ENCODE assay signal across 18 mouse cellular contexts in the genomic region with DNA sequence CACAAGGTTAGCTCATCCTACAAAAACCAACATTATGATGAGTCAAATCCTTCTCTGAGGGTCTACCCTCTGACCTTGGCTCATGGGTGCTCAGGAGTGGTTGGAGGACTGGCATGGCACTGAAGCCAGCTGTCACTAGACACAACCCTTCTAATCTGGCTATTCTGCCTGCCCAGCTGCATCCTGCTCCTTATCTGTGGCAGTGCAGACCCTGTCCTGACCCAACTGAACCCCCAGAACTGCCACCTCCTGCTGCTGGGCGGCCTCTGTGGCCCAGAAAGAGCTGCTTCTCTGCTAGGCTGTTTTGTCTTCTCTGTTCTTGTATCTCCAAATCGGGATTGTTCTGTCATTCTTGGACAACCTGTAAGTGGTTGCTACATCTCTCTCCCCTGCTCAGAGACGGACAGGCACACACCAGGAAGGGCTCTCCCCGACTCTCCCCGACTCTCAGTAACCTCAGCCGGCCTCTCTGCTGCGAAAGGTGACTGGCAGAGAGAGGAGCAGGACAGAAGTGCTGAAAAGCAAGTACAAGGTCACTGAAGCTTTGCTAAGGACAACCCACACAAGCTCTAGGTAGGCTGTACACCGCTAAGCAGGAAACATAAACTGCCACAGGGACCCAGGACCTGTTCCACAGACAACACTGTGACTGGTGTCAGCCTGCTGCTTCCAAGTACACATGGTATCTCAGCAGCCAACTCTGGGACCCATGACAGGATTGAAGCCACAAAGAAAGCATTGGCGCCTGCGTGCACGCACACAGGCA. TPM values are rescaled to one million over a fixed set of nuclear protein-coding genes. Genes with fewer than 3 reads are reported as not detected.
A peak's percentile ranks its signal among the peaks of the same experiment; 100 is the strongest.
DNase-seq lines count a peak whose midpoint lies in the region; ATAC-seq and TF ChIP-seq lines count a peak whose summit lies in the region.
"Had no signal": no experiment of that assay in that cellular context is flagged by ENCODE, and none has a peak within 500 bp of the region (broad histone marks: within the 10 kb centered on the region; RNA-seq: fewer than 3 reads in every experiment).

No protein-coding gene starts in this region.

- peaks cover 26% of the 10 kb centered on the region for H3K4me1 ChIP-seq in lung, embryonic 16.5 days (replicated peaks; ENCODE audit: control insufficient read depth, insufficient read depth, low read length)
- H3K4me1 ChIP-seq in limb, embryonic 12.5 days (replicated peaks), result peaks cover 28% of the 10 kb centered on the region; the same call in 1 of the 2 replicates

- 76% methylated on average over 11 of the region's 11 CpGs for WGBS in lung, embryonic 16.5 days
- WGBS in limb, embryonic 12.5 days, result 84% methylated on average over 11 of the region's 11 CpGs

- no peak for DNase-seq in lung, postnatal 4 days
- peak; percentile 47 to 67 for DNase-seq in spleen, postnatal 36 days (ENCODE audit: low spot score in 2 of 2)
- no peak for DNase-seq in kidney, adult 9 months
- DNase-seq in gastrocnemius, postnatal 36 days, result no peak
- DNase-seq in layer of hippocampus, adult 2 months (ENCODE audit: low spot score in 2 of 2), result no peak
- DNase-seq: cerebellum, postnatal 10 days; kidney, adult 11 months had no signal

- no peak for TF ChIP-seq CTCF in layer of hippocampus, adult 2 months (conservative IDR thresholded peaks at IDR 0.05)

- H3K27ac ChIP-seq in lung, embryonic 16.5 days (ENCODE audit: low read length), result peak overlapping the region; percentile 35
- H3K27ac ChIP-seq in limb, embryonic 12.5 days, result 0 out of 2 replicates have a peak overlapping the region, but pooled peaks have one; percentile 23
- H3K27ac ChIP-seq in layer of hippocampus, adult 2 months, result no peak overlapping the region
- H3K27ac ChIP-seq: embryonic facial prominence, embryonic 12.5 days; hindbrain, embryonic 13.5 days; midbrain, embryonic 13.5 days; neural tube, embryonic 12.5 days had no signal

- H3K9me3 ChIP-seq in lung, embryonic 16.5 days (ENCODE audit: control insufficient read depth, low read length), result no peaks in the 10 kb centered on the region
- 0 out of 2 replicates have a peak, but pooled peaks cover 9% of the 10 kb centered on the region for H3K9me3 ChIP-seq in limb, embryonic 12.5 days
- H3K9me3 ChIP-seq: embryonic facial prominence, embryonic 12.5 days; hindbrain, embryonic 13.5 days; lung, embryonic 15.5 days; midbrain, embryonic 13.5 days; neural tube, embryonic 12.5 days had no signal

- H3K9ac ChIP-seq in lung, embryonic 16.5 days (ENCODE audit: low read length), result no peak overlapping the region
- H3K9ac ChIP-seq in limb, embryonic 12.5 days (replicated peaks), result peak overlapping the region; percentile 32
- H3K9ac ChIP-seq: embryonic facial prominence, embryonic 12.5 days; hindbrain, embryonic 13.5 days; lung, embryonic 15.5 days; midbrain, embryonic 13.5 days; neural tube, embryonic 12.5 days had no signal

- no peaks in the 10 kb centered on the region for H3K27me3 ChIP-seq in lung, embryonic 16.5 days (ENCODE audit: control insufficient read depth, insufficient read depth, low read depth, low read length)
- no peaks in the 10 kb centered on the region for H3K27me3 ChIP-seq in limb, embryonic 12.5 days
- H3K27me3 ChIP-seq: embryonic facial prominence, embryonic 12.5 days; hindbrain, embryonic 13.5 days; lung, embryonic 15.5 days; midbrain, embryonic 13.5 days; neural tube, embryonic 12.5 days; Patski had no signal

- no peak overlapping the region for H3K4me3 ChIP-seq in lung, embryonic 16.5 days (ENCODE audit: low read length)
- no peak overlapping the region for H3K4me3 ChIP-seq in limb, embryonic 12.5 days (replicated peaks)
- no peak overlapping the region for H3K4me3 ChIP-seq in layer of hippocampus, adult 2 months
- H3K4me3 ChIP-seq: embryonic facial prominence, embryonic 12.5 days; hindbrain, embryonic 13.5 days; lung, embryonic 15.5 days; midbrain, embryonic 13.5 days; neural tube, embryonic 12.5 days had no signal

- intact Hi-C loops in gastrocnemius, postnatal 36 days (cut with DNase I), result no loop called here

- H3K36me3 ChIP-seq in lung, embryonic 16.5 days (ENCODE audit: control insufficient read depth, insufficient read depth, low read length), result peaks cover 13% of the 10 kb centered on the region
- H3K36me3 ChIP-seq in limb, embryonic 12.5 days, result peaks cover 46% of the 10 kb centered on the region

- ATAC-seq in lung, embryonic 16.5 days (ENCODE audit: low read depth), result no peak
- peak; percentile 81 for ATAC-seq in common myeloid progenitor, adult 5-6 weeks (replicated peaks; ENCODE audit: low read depth, poor library complexity, severe bottlenecking)
- no peak for ATAC-seq in limb, embryonic 12.5 days (ENCODE audit: insufficient number of reproducible peaks, insufficient read depth, low FRiP score, low TSS enrichment, low read depth)
- ATAC-seq: forebrain, embryonic 14.5 days; midbrain, embryonic 13.5 days; Patski had no signal

- H3K4me2 ChIP-seq in lung, embryonic 16.5 days (ENCODE audit: low read depth, low read length), result no peak overlapping the region
- no peak overlapping the region for H3K4me2 ChIP-seq in limb, embryonic 12.5 days
- H3K4me2 ChIP-seq: embryonic facial prominence, embryonic 12.5 days; hindbrain, embryonic 13.5 days; lung, embryonic 15.5 days; midbrain, embryonic 13.5 days; neural tube, embryonic 12.5 days had no signal

RNA-seq across cellular contexts. Expression of gene Sphk1, which starts 18.7 kb away (rescaled TPM):
- 7.0 and 9.6 TPM in 2 replicates for polyA plus RNA-seq in lung, embryonic 16.5 days (2015; fragmentation: Nextera tagmentation; extraction: Ambion mirVana)
- total RNA-seq in common myeloid progenitor, adult 5-6 weeks (2017), result 55.3 and 61.0 TPM in 2 replicates
- polyA plus RNA-seq in limb, embryonic 12.5 days (2016; fragmentation: Nextera tagmentation; extraction: Ambion mirVana), result 1.4 and 1.8 TPM in 2 replicates
- total RNA-seq in gastrocnemius, postnatal 36 days (2021), result 1 to 10 TPM in 1 of 2 experiments, under 1 TPM in 1; 0.35 to 1.4 TPM
- total RNA-seq in layer of hippocampus, adult 2 months (2021), result 1 to 10 TPM; 1.6 to 1.9 TPM

RNA-seq across cellular contexts. Expression of gene Ube2o, which starts 31.8 kb away (rescaled TPM):
- polyA plus RNA-seq in lung, embryonic 16.5 days (2015; fragmentation: Nextera tagmentation; extraction: Ambion mirVana), result 5.2 and 5.8 TPM in 2 replicates
- 7.6 and 8.5 TPM in 2 replicates for total RNA-seq in common myeloid progenitor, adult 5-6 weeks (2017)
- polyA plus RNA-seq in limb, embryonic 12.5 days (2016; fragmentation: Nextera tagmentation; extraction: Ambion mirVana), result 14.8 and 21.7 TPM in 2 replicates
- total RNA-seq in gastrocnemius, postnatal 36 days (2021), result 10 to 100 TPM; 18.4 to 20.4 TPM
- total RNA-seq in layer of hippocampus, adult 2 months (2021), result 100 to 1,000 TPM in 1 of 2 experiments, 10 to 100 TPM in 1; 93.7 to 101 TPM

RNA-seq across cellular contexts. Expression of gene Aanat, which starts 36.8 kb away (rescaled TPM):
- not detected in 2 replicates for polyA plus RNA-seq in lung, embryonic 16.5 days (2015; fragmentation: Nextera tagmentation; extraction: Ambion mirVana)
- not detected in 2 replicates for total RNA-seq in common myeloid progenitor, adult 5-6 weeks (2017)
- polyA plus RNA-seq in limb, embryonic 12.5 days (2016; fragmentation: Nextera tagmentation; extraction: Ambion mirVana), result not detected in 2 replicates
- total RNA-seq in gastrocnemius, postnatal 36 days (2021), result not detected
- total RNA-seq in layer of hippocampus, adult 2 months (2021), result 1 to 10 TPM in 1 of 2 experiments, under 1 TPM in 1; 0.27 to 1.2 TPM
- total RNA-seq: gastrocnemius, adult 8-10 months had no signal
- polyA plus RNA-seq: embryonic facial prominence, embryonic 12.5 days; lung, embryonic 15.5 days; neural tube, embryonic 12.5 days; Patski had no signal

RNA-seq across cellular contexts. Expression of gene Prpsap1, which starts 55.5 kb away (rescaled TPM):
- polyA plus RNA-seq in lung, embryonic 16.5 days (2015; fragmentation: Nextera tagmentation; extraction: Ambion mirVana), result 167 and 177 TPM in 2 replicates
- 28.1 and 35.2 TPM in 2 replicates for total RNA-seq in common myeloid progenitor, adult 5-6 weeks (2017)
- 186 and 199 TPM in 2 replicates for polyA plus RNA-seq in limb, embryonic 12.5 days (2016; fragmentation: Nextera tagmentation; extraction: Ambion mirVana)
- total RNA-seq in gastrocnemius, postnatal 36 days (2021), result 10 to 100 TPM; 12.6 to 14.1 TPM
- total RNA-seq in layer of hippocampus, adult 2 months (2021), result 10 to 100 TPM; 84.2 to 98.5 TPM

Comparison
In these comparisons a context has a peak if more than half of its experiments do, and no peak if none do; other contexts are left out.
1. DNase-seq: peak in spleen, postnatal 36 days (2 of 2); none in lung, postnatal 4 days (0 of 2), kidney, adult 9 months (single experiment), gastrocnemius, postnatal 36 days (0 of 2) and layer of hippocampus, adult 2 months (0 of 2).
2. RNA of gene Sphk1, which starts 18.7 kb away (total RNA-seq): 55.3 to 61.0 TPM in common myeloid progenitor, adult 5-6 weeks; 1.6 to 1.9 TPM in layer of hippocampus, adult 2 months and 0.35 to 1.4 TPM in gastrocnemius, postnatal 36 days; every median in the first group is over 10 times any median in the second.